27 mouse cellular contexts compared by ENCODE assay signal in genomic region chr14:55689433-55689832, GRCm38 (mm10). TPM values are rescaled to one million over a fixed set of nuclear protein-coding genes. Genes with fewer than 3 reads are reported as not detected.
"Had no signal": no experiment of that assay in that cellular context is flagged by ENCODE, and none has a peak within 500 bp of the region (broad histone marks: within the 10 kb centered on the region; RNA-seq: fewer than 3 reads in every experiment).

No protein-coding gene starts in this region.

- H3K9me3 ChIP-seq: embryonic facial prominence, embryonic 12.5 days; embryonic facial prominence, embryonic 13.5 days; embryonic facial prominence, embryonic 15.5 days; forebrain, embryonic 12.5 days; forebrain, embryonic 13.5 days; forebrain, embryonic 15.5 days had no signal

- DNase-seq: cerebellum, adult 8-10 months; cerebellum, adult 9-10 months; cerebellum, adult 9-11 months; cerebellum, postnatal 10 days; cerebellum, postnatal 14 days; cerebellum, postnatal 25 days; cerebellum, postnatal 36 days; embryo, embryonic 11 days; forebrain, postnatal 0 days; gastrocnemius, adult 2 months; gastrocnemius, postnatal 10 days; gastrocnemius, postnatal 14 days; gastrocnemius, postnatal 25 days; gastrocnemius, postnatal 36 days; heart, adult 11 months; heart, adult 18-20 months; heart, adult 2 months had no signal

- H3K4me2 ChIP-seq: embryonic facial prominence, embryonic 12.5 days; embryonic facial prominence, embryonic 13.5 days; embryonic facial prominence, embryonic 15.5 days; forebrain, embryonic 12.5 days; forebrain, embryonic 13.5 days; forebrain, embryonic 15.5 days had no signal

- H3K4me1 ChIP-seq: embryonic facial prominence, embryonic 12.5 days; embryonic facial prominence, embryonic 13.5 days; embryonic facial prominence, embryonic 15.5 days; forebrain, embryonic 10.5 days; forebrain, embryonic 12.5 days; forebrain, embryonic 13.5 days; forebrain, embryonic 15.5 days had no signal

- H3K36me3 ChIP-seq: embryonic facial prominence, embryonic 12.5 days; embryonic facial prominence, embryonic 13.5 days; embryonic facial prominence, embryonic 15.5 days; forebrain, embryonic 10.5 days; forebrain, embryonic 12.5 days; forebrain, embryonic 15.5 days had no signal

- H3K27me3 ChIP-seq: embryonic facial prominence, embryonic 12.5 days; embryonic facial prominence, embryonic 13.5 days; embryonic facial prominence, embryonic 15.5 days; forebrain, embryonic 12.5 days; forebrain, embryonic 15.5 days had no signal

- H3K27ac ChIP-seq: embryonic facial prominence, embryonic 12.5 days; embryonic facial prominence, embryonic 13.5 days; embryonic facial prominence, embryonic 15.5 days; forebrain, embryonic 10.5 days; forebrain, embryonic 12.5 days; forebrain, embryonic 13.5 days; forebrain, embryonic 15.5 days; gastrocnemius, adult 2 months; heart, adult 2 months had no signal

- ATAC-seq: forebrain, embryonic 13.5 days; forebrain, embryonic 14.5 days; forebrain, embryonic 15.5 days; forebrain, embryonic 16.5 days; forebrain, postnatal 0 days had no signal

- H3K9ac ChIP-seq: embryonic facial prominence, embryonic 12.5 days; embryonic facial prominence, embryonic 13.5 days; embryonic facial prominence, embryonic 15.5 days; forebrain, embryonic 12.5 days; forebrain, embryonic 13.5 days; forebrain, embryonic 15.5 days; forebrain, postnatal 0 days had no signal

- H3K4me3 ChIP-seq: embryonic facial prominence, embryonic 12.5 days; embryonic facial prominence, embryonic 13.5 days; embryonic facial prominence, embryonic 15.5 days; erythroblast, embryonic 14.5 days; forebrain, embryonic 10.5 days; forebrain, embryonic 12.5 days; forebrain, embryonic 13.5 days; forebrain, embryonic 15.5 days; gastrocnemius, adult 2 months; heart, adult 2 months had no signal

RNA-seq across cellular contexts. Expression of gene Tgm1, which starts 24.3 kb away (rescaled TPM):
- total RNA-seq: gastrocnemius, postnatal 25 days; gastrocnemius, postnatal 36 days had no signal
